8 mouse cellular contexts compared by ENCODE assay signal in genomic region chr9:109073661-109074573, GRCm38 (mm10). TPM values are rescaled to one million over a fixed set of nuclear protein-coding genes. Genes with fewer than 3 reads are reported as not detected.
DNase-seq lines count a peak whose midpoint lies in the region; ATAC-seq and TF ChIP-seq lines count a peak whose summit lies in the region.

TSS of gene Atrip (minus strand) at chr9:109074124.

- peak within 1 kb of the TSS; percentile 87 for H3K9ac ChIP-seq in kidney, embryonic 15.5 days
- H3K9ac ChIP-seq in limb, embryonic 15.5 days, result peak within 1 kb of the TSS; percentile 88
- peak within 1 kb of the TSS; percentile 83 for H3K9ac ChIP-seq in midbrain, postnatal 0 days (replicated peaks; ENCODE audit: low read length, poor library complexity, severe bottlenecking)

- H3K27me3 ChIP-seq in C2C12 (ENCODE audit: control insufficient read depth, insufficient read depth, insufficient read length), result no peaks in the 10 kb centered on the region
- no peaks in the 10 kb centered on the region for H3K27me3 ChIP-seq in heart, embryonic 10.5 days (ENCODE audit: insufficient read depth, poor library complexity, severe bottlenecking)
- no peaks in the 10 kb centered on the region for H3K27me3 ChIP-seq in kidney, embryonic 15.5 days
- no peaks in the 10 kb centered on the region for H3K27me3 ChIP-seq in limb, embryonic 15.5 days
- no peaks in the 10 kb centered on the region for H3K27me3 ChIP-seq in midbrain, postnatal 0 days (ENCODE audit: insufficient read depth, low read length)

- no peak within 1 kb of the TSS; the same call in 1 of the 2 replicates for H3K27ac ChIP-seq in embryonic fibroblast, embryonic 13.5 days (ENCODE audit: insufficient read depth, low read length)
- peak within 1 kb of the TSS; percentile 93 for H3K27ac ChIP-seq in heart, embryonic 10.5 days
- peak within 1 kb of the TSS; percentile 80 for H3K27ac ChIP-seq in kidney, embryonic 15.5 days
- peak within 1 kb of the TSS; percentile 73 for H3K27ac ChIP-seq in limb, embryonic 15.5 days
- peak within 1 kb of the TSS; percentile 58 for H3K27ac ChIP-seq in midbrain, postnatal 0 days (ENCODE audit: low read depth, low read length)

- peak within 1 kb of the TSS; percentile 65 for H3K4me3 ChIP-seq in C2C12 (ENCODE audit: insufficient read depth, poor library complexity, severe bottlenecking)
- H3K4me3 ChIP-seq in embryonic fibroblast, embryonic 13.5 days (ENCODE audit: insufficient read depth, low read length), result peak within 1 kb of the TSS; percentile 61
- peak within 1 kb of the TSS; percentile 79 for H3K4me3 ChIP-seq in heart, embryonic 10.5 days
- H3K4me3 ChIP-seq in kidney, embryonic 15.5 days (replicated peaks), result peak within 1 kb of the TSS; percentile 74
- peak within 1 kb of the TSS; percentile 81 for H3K4me3 ChIP-seq in limb, embryonic 15.5 days
- H3K4me3 ChIP-seq in midbrain, postnatal 0 days (ENCODE audit: low read depth, low read length), result peak within 1 kb of the TSS; percentile 65

- peaks cover 38% of the 10 kb centered on the region for H3K79me2 ChIP-seq in C2C12 (ENCODE audit: control insufficient read depth, insufficient read depth)

- H3K4me2 ChIP-seq in kidney, embryonic 15.5 days, result peak within 1 kb of the TSS; percentile 82
- peak within 1 kb of the TSS; percentile 83 for H3K4me2 ChIP-seq in limb, embryonic 15.5 days
- peak within 1 kb of the TSS; percentile 79 for H3K4me2 ChIP-seq in midbrain, postnatal 0 days (ENCODE audit: low read depth, low read length, poor library complexity, severe bottlenecking)

- peak within 1 kb of the TSS; percentile 92 for H3ac ChIP-seq in C2C12 (ENCODE audit: control insufficient read depth, insufficient read length, low read depth)

- H3K79me3 ChIP-seq in C2C12 (ENCODE audit: low read depth), result peaks cover 10% of the 10 kb centered on the region

- peak; percentile 87 for TF ChIP-seq POLR2A in embryonic fibroblast, embryonic 13.5 days (IDR thresholded peaks at IDR 0.05; ENCODE audit: low read depth, low read length)

- WGBS in heart, embryonic 10.5 days, result under 1% methylated on average over 57 of the region's 57 CpGs
- WGBS in kidney, embryonic 15.5 days, result under 1% methylated on average over 57 of the region's 57 CpGs
- under 1% methylated on average over 56 of the region's 57 CpGs for WGBS in limb, embryonic 15.5 days
- under 1% methylated on average over 57 of the region's 57 CpGs for WGBS in midbrain, postnatal 0 days

- TF ChIP-seq CTCF in C2C12 (IDR thresholded peaks at IDR 0.05; ENCODE audit: control insufficient read depth, insufficient read depth, insufficient read length), result no peak
- no peak for TF ChIP-seq CTCF in embryonic fibroblast, embryonic 13.5 days (IDR thresholded peaks at IDR 0.05; ENCODE audit: borderline replicate concordance, insufficient read depth, low read length)
- no peak for TF ChIP-seq CTCF in midbrain, postnatal 0 days (IDR thresholded peaks at IDR 0.05)

- ATAC-seq in kidney, embryonic 15.5 days (replicated peaks; ENCODE audit: low FRiP score), result peak; percentile 99
- ATAC-seq in limb, embryonic 15.5 days (ENCODE audit: insufficient number of reproducible peaks, low FRiP score, low TSS enrichment, low read depth), result peak; percentile 95
- ATAC-seq in midbrain, postnatal 0 days (ENCODE audit: low FRiP score), result peak; percentile 94

- peaks cover 30% of the 10 kb centered on the region for H3K36me3 ChIP-seq in C2C12 (ENCODE audit: control insufficient read depth, insufficient read depth)
- peaks cover 33% of the 10 kb centered on the region for H3K36me3 ChIP-seq in heart, embryonic 10.5 days
- H3K36me3 ChIP-seq in kidney, embryonic 15.5 days, result peaks cover 39% of the 10 kb centered on the region
- peaks cover 38% of the 10 kb centered on the region for H3K36me3 ChIP-seq in limb, embryonic 15.5 days
- H3K36me3 ChIP-seq in midbrain, postnatal 0 days (ENCODE audit: insufficient read depth, low read length), result peaks cover 23% of the 10 kb centered on the region

- peaks cover 2% of the 10 kb centered on the region; the same call in 1 of the 2 replicates for H3K4me1 ChIP-seq in embryonic fibroblast, embryonic 13.5 days (ENCODE audit: control insufficient read depth, insufficient read depth, low read length)
- H3K4me1 ChIP-seq in heart, embryonic 10.5 days, result peaks cover 18% of the 10 kb centered on the region
- H3K4me1 ChIP-seq in kidney, embryonic 15.5 days, result peaks cover 20% of the 10 kb centered on the region
- peaks cover 15% of the 10 kb centered on the region for H3K4me1 ChIP-seq in limb, embryonic 15.5 days
- H3K4me1 ChIP-seq in midbrain, postnatal 0 days (ENCODE audit: insufficient read depth, low read length), result peaks cover 8% of the 10 kb centered on the region

- no peaks in the 10 kb centered on the region for H3K9me3 ChIP-seq in heart, embryonic 10.5 days
- H3K9me3 ChIP-seq in kidney, embryonic 15.5 days (replicated peaks), result no peaks in the 10 kb centered on the region
- no peaks in the 10 kb centered on the region for H3K9me3 ChIP-seq in limb, embryonic 15.5 days
- no peaks in the 10 kb centered on the region for H3K9me3 ChIP-seq in midbrain, postnatal 0 days (ENCODE audit: low read length)

- peak; percentile 98 for DNase-seq in brain, adult 2 months (ENCODE audit: low read depth, low spot score)
- peak; percentile 96 for DNase-seq in heart, embryonic 10.5 days (ENCODE audit: low spot score)
- peak; percentile 93 for DNase-seq in midbrain, postnatal 0 days (ENCODE audit: low spot score)
- peak; percentile 81 to 94 for DNase-seq in spleen, postnatal 10 days (ENCODE audit: low spot score in 2 of 2)

TF ChIP-seq in C2C12, 6 proteins besides CTCF, POLR2A, EP300 and RAD21:
- TF ChIP-seq MYOG (IDR thresholded peaks at IDR 0.05; ENCODE audit: control insufficient read depth, extremely low read depth, insufficient read length), result no peak
- no peak for TF ChIP-seq USF1 (IDR thresholded peaks at IDR 0.05; ENCODE audit: low read depth)
- TF ChIP-seq MYOD1 (IDR thresholded peaks at IDR 0.05; ENCODE audit: control insufficient read depth, insufficient read length, low read depth), result no peak
- no peak for TF ChIP-seq MAX (IDR thresholded peaks at IDR 0.05)
- no peak for TF ChIP-seq FOSL1 (IDR thresholded peaks at IDR 0.05; ENCODE audit: insufficient read depth, low read length, poor library complexity, severe bottlenecking)

RNA-seq across cellular contexts. Expression of gene Atrip, which starts in this region (rescaled TPM):
- 11.4 TPM for polyA plus RNA-seq in C2C12 (2012; fragmentation: generic; extraction: Trizol)
- polyA plus RNA-seq in embryonic fibroblast, embryonic 13.5 days (2011; ENCODE audit: insufficient read length, low read depth, missing spikeins), result 12.5 and 13.0 TPM in 2 replicates
- polyA plus RNA-seq in heart, embryonic 10.5 days (2016; fragmentation: Nextera tagmentation; extraction: Ambion mirVana), result 20.6 and 26.8 TPM in 2 replicates
- polyA plus RNA-seq in kidney, embryonic 15.5 days (2015; fragmentation: Nextera tagmentation; extraction: Ambion mirVana), result 26.3 and 27.0 TPM in 2 replicates
- polyA plus RNA-seq in limb, embryonic 15.5 days (2015; fragmentation: Nextera tagmentation; extraction: Ambion mirVana), result 25.4 and 27.4 TPM in 2 replicates
- 34.7 and 35.1 TPM in 2 replicates for total RNA-seq in midbrain, postnatal 0 days (2014; rRNA removed)
- 32.9 and 34.7 TPM in 2 replicates for polyA plus RNA-seq in midbrain, postnatal 0 days (2015; fragmentation: Nextera tagmentation; extraction: Ambion mirVana)
